Mouse (Mus musculus) left cerebral cortex, postnatal 14 days (tissue): Measurements from ENCODE around the gene Cyp3a57. TPM values are rescaled to one million over a fixed set of nuclear protein-coding genes. Genes with fewer than 3 reads are reported as not detected.
"Not testable (repeated sequence)": the region's sequence is repeated elsewhere in the genome, so short reads cannot be mapped to it uniquely, and the experiment has no call there.

Experiments
- DNase-seq, 2 experiments: peaks; one replicate each; pipeline ENCODE4 v3.0.0; 2021 to 2022; ENCODE audit warnings: low spot score in 2 of 2, mixed read lengths in 1 of 2
- intact Hi-C: fragments of 180-260 bp; cut with DNase I; formaldehyde crosslinking; loops from one replicate; pipeline ENCODE4 v1.15.1; 2025
- long read RNA-seq, 2 experiments: library from polyadenylated mRNA; stranded (forward); transcript quantifications; one replicate each; pipeline ENCODE4 v2.0.0; 2021
- total RNA-seq, 2 experiments: library from RNA; stranded (reverse); gene quantifications; 2 replicates each; pipeline ENCODE4 v1.2.3; 2021

Gene Cyp3a57
- not detected for total RNA-seq
- long read RNA-seq, experiment 1 = 0 reads
- long read RNA-seq, experiment 2 = 0 reads

DNA sequence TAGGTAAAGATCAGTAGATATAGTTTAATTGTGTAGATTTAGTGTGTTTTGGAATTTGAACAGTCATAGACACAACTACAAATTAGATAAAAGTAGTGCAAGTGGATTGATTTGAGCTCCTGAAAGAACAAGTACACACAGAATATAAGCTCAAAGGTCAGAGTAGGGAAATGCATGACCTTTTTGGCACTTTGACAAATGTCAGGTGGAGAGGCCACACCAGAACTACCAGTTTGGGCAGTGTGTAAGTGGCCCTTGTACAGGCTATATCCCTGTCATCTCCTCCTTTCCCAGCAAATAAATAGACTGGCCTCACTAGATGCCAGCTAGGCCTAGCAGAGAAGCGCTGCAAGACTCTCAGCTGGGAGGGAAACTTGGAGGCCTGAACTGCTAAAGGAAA lies at the start of gene Cyp3a57:
TSS of gene Cyp3a57 (plus strand) at position 339 of the 400 bp plus-strand sequence.
- intact Hi-C loops = no loop called here
- DNase-seq = no peak

DNA sequence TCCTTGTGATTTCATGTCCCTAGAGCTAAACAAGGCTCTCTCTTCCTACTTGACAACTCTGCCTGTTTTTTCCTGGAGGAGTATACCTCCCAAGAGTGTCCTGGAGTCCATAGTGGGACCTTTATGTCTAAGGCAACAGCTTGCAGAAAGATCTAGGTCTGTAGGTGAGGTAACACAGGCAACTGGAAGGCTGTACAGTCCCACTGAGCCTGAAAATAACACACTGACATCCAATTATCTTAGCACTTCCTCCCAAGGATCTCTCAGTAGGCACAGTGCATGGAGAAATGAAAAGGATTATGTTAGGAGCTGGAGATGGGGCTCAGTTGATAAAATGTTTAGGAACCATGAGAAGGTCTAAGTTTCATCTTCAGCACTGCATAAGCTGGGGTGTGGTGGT lies 44.6 kb upstream of the Cyp3a57 start:
- intact Hi-C loops = no loop called here
- no peak for DNase-seq

DNA sequence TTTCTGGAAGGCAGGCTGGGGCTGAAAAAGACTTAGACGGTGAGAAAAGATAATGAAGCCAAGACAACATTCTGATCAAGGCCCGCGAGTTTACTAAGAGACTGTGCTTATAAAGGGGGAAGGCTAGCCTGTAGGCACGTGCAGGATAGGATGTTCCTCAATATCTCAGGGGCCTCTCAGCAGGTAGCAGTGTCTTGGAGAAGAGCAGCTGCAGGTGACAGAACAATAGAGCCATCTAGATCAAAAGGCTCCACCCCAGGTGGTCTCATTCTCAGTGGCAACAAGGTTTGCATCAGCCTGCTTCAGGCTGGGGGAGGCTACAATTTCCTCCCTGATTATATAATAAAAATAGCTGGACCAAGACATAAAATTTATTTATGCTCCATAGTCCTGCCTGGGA lies 43.3 kb upstream of the Cyp3a57 start:
- intact Hi-C loops, DNase-seq: not testable (repeated sequence)

DNA sequence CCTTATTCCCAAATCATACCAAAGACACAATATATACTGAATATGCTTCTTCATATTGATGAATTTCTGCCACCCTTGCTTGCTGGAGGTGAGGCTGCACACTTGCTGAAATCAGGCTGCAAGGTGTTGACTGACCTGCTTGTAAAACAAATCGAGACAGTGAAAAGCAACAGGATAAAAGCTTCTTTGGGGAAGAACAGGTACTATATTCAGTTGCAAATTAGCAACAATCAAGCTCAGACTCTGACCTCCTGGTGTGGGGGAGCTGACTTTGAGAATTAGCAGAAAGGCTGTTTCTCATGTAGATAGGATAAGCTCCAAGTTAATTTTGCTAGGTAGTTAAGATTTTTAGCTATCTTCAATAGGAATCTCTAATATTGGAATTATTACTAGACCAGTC lies 42.7 kb upstream of the Cyp3a57 start:
- intact Hi-C loops = no loop called here
- no peak for DNase-seq

DNA sequence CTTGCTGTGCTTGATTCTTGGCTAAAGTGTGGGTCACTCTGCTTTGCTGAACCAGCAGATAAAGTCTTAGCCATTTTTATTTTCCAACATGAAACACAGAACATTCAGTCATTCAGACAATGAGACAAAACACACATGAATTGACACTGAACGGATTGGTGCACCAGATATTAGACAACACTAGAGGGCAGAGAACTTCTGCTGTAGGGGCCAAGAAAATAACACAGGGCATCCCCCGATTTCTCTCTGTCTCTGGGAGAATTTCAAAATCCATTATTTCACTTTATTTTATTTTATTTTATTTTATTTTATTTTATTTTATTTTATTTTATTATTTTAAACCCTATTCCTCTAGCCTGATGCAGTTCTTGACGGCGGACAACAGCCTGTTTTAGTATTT lies 38.1 kb upstream of the Cyp3a57 start:
- DNase-seq, intact Hi-C loops: not testable (repeated sequence)

GRCm38 (mm10) chr5:145307811-145308210 lies 37.3 kb upstream of the Cyp3a57 start:
- DNase-seq = not testable (repeated sequence)

GRCm38 (mm10) chr5:145313845-145314244 lies 31.2 kb upstream of the Cyp3a57 start:
- DNase-seq = no peak
- intact Hi-C loops = no loop called here

More at GRCm38 (mm10) chr5:145307811-145308210, 37.3 kb upstream of the Cyp3a57 start:
- intact Hi-C loops = not testable (repeated sequence)

GRCm38 (mm10) chr5:145317141-145317540 lies 27.9 kb upstream of the Cyp3a57 start:
- intact Hi-C loops = no loop called here
- DNase-seq = no peak

GRCm38 (mm10) chr5:145338756-145339155 lies 6.3 kb upstream of the Cyp3a57 start:
- peak in 1 of 2 experiments; percentile 4 for DNase-seq
- intact Hi-C loops = not testable (repeated sequence)

DNA sequence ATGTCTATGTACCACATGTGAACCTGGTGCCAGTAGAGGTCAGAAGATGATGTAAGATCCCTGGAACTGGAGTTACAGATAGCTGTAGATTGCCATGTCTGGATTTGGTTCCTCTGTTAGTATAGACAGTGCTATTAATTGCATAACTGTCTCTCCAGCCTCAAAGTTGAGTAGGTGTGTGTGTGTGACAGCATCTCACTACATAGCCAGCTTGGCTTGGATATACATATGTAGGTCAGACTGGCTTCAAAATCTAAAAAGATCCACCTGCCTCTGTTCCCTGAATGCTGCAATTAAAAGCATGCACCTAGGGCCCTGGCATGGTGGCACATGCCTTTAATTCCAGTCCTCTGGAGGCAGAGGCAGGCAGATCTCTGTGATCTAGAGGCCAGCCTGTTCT lies 4.6 kb downstream of the Cyp3a57 start:
- intact Hi-C loops = no loop called here
- no peak for DNase-seq

DNA sequence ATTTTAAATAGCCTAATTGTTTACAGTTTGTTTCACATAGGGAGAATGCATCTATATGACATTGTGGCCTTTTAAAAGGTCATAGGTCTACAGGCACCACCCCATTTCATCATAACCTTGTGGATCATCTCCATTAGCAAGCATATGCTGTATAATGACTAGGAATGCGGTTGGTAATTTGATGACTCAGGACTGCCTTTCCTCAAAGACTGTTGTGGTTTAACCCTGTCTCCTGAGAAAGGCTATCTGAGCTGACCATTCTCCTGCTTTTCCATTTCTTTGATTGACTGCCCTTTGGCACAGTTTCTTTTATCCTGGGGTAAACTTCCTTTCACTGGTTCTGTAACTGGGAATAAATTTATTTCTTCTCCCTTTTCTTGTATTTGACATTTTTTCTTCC lies 8.0 kb downstream of the Cyp3a57 start:
- DNase-seq = no peak
- intact Hi-C loops = no loop called here

GRCm38 (mm10) chr5:145415416-145415815 lies 70.3 kb downstream of the Cyp3a57 start:
- intact Hi-C loops, DNase-seq: not testable (repeated sequence)

DNA sequence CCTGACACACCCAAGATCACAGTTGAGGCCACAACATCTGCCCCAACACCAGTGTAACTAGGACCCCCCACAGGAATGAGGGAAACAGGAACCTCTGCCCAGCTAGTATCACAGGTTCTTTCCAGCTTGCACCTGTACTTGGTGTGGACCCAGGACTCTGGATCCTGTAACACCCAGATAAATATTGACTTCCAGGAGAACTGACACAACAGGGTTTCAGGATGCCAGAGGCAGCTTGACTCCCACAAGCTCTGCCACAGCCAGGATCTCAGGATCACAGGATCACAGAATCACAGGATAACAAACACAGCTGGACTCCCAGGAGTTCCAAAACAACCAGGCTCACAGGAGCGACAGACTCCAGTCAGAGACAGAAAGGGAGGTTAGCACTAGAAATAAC lies 77.2 kb downstream of the Cyp3a57 start:
- intact Hi-C loops = no loop called here
- DNase-seq = no peak

DNA sequence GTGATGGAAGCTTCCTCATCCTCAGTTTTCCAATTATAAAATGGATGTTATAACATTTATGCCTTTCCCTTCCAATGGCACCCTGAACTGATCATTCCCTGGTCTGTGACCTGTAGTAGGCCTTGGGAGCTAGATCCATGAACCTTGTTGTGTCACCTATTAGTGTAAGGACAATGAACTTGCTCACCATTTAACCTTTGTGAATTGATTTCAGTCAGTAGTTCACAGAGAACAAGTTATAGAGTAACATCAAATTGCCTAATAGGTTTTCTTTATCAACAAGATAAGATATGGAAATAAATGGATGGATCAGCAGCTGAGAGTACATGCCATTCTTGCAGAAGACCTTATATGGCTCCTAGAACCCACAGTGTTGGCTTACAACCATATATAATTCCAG lies 85.9 kb downstream of the Cyp3a57 start:
- intact Hi-C loops = no loop called here
- DNase-seq = no peak

DNA sequence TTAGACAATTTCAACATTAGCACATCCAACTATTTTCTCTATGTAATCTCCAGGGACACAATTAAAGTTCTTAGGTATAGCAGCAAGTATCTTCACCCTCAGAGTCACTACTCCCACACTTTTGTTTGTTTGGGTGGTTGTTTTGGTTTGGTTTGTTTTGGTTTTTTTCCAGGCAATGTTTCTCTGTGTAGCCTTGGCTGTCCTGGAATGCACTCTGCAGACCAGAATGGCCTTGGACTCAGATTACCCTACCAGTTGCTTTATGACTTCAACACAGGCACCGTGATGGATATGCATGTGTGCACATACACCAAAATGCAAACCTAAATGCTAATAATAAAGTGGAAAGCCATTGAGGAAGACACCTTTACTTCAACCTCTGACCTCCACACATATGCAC lies 88.6 kb downstream of the Cyp3a57 start:
- intact Hi-C loops = no loop called here
- no peak for DNase-seq

Other genes with a start within 250 kb of the Cyp3a57 start
- gene Arpc1b, start 231.1 kb upstream of the Cyp3a57 start, total RNA-seq = 10 to 100 TPM; 31.3 to 35.0 TPM
- gene Pdap1, start 205.0 kb upstream of the Cyp3a57 start, total RNA-seq = 10 to 100 TPM; 85.9 to 96.7 TPM
- 10 to 100 TPM; 77.9 to 95.3 TPM for gene Bud31, start 204.9 kb upstream of the Cyp3a57 start, total RNA-seq
- gene Ptcd1, start 178.2 kb upstream of the Cyp3a57 start, total RNA-seq = 10 to 100 TPM; 16.4 to 17.7 TPM
- gene Cpsf4, start 178.1 kb upstream of the Cyp3a57 start, total RNA-seq = 10 to 100 TPM; 24.0 to 24.2 TPM
- gene Atp5j2, start 153.2 kb upstream of the Cyp3a57 start, total RNA-seq = 100 to 1,000 TPM; 280 to 283 TPM
- 10 to 100 TPM in 1 of 2 experiments, 1 to 10 TPM in 1; 9.2 to 10.4 TPM for gene Zkscan14, start 143.4 kb upstream of the Cyp3a57 start, total RNA-seq
- gene Zkscan5, start 140.7 kb upstream of the Cyp3a57 start, total RNA-seq = 10 to 100 TPM; 11.7 to 12.3 TPM
- gene Zfp655, start 113.6 kb upstream of the Cyp3a57 start, total RNA-seq = 10 to 100 TPM; 23.9 to 26.1 TPM
- gene Zscan25, start 64.8 kb upstream of the Cyp3a57 start, total RNA-seq = 10 to 100 TPM; 17.2 to 18.1 TPM
- not detected for gene Cyp3a16, start 124.4 kb downstream of the Cyp3a57 start, total RNA-seq
- not detected for gene Cyp3a41b, start 239.5 kb downstream of the Cyp3a57 start, total RNA-seq